Mouse (Mus musculus) T-cell, adult 66 days (primary cell): ENCODE data around the gene Gpr158. TPM values are rescaled to one million over a fixed set of nuclear protein-coding genes. Genes with fewer than 3 reads are reported as not detected.

Experiments
- total RNA-seq, 2 experiments: library from RNA; stranded (reverse); gene quantifications; 3 replicates in 1 of 2; 4 replicates in 1 of 2; pipeline ENCODE4 v1.2.4; 2023

Gpr158 gene
- not detected for total RNA-seq

GRCm38 (mm10) chr2:21367345-21368111 lies at the start of gene Gpr158:
Gene Gpr158 (plus strand): TSS chr2:21367542.

Other genes with a start within 250 kb of the Gpr158 start
- gene Enkur, start 162.2 kb upstream of the Gpr158 start, total RNA-seq, result not detected
- gene Thnsl1, start 161.8 kb upstream of the Gpr158 start, total RNA-seq, result 1 to 10 TPM; 3.1 to 4.2 TPM